Mouse (Mus musculus): ENCODE measurements around the gene Hoxa6. TPM values are rescaled to one million over a fixed set of nuclear protein-coding genes. Genes with fewer than 3 reads are reported as not detected.

Gene Hoxa6
- total and polyA plus RNA-seq, 3 experiments, result not detected

DNA sequence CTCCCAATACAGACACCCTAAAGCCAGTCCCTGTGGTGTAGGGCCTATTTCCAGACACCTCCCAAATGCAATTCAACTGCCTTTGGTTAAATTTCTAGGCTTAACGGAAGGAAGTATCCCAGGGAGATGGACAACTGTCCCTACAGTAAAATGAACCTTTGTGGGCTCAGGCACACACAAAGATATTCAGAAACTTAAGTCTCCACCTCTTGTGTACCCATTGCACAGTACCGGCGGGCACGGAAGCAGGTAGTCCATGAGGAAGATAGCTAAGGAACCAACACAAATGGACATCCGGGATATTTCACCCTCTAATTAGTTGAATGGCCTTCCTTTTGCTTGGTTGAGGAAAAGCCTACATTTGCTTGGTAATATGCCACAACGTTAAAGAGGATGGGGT lies 32.1 kb downstream of the Hoxa6 start:
- no peak overlapping the region for H3K9ac ChIP-seq (ENCODE audit: control insufficient read depth, low read depth, low read length, poor library complexity, severe bottlenecking)
- H3K36me3 ChIP-seq (ENCODE audit: control insufficient read depth in 1 of 2, insufficient read depth in 2 of 2, low read length in 2 of 2), result no peaks in the 10 kb centered on the region
- TF ChIP-seq SMC3 (IDR thresholded peaks at IDR 0.05; ENCODE audit: low read depth, low read length), result no peak
- TF ChIP-seq USF1 (IDR thresholded peaks at IDR 0.05; ENCODE audit: low read depth, low read length), result no peak
- TF ChIP-seq CTCF (IDR thresholded peaks at IDR 0.05 in 2 of 3, conservative IDR thresholded peaks at IDR 0.05 in 1 of 3; ENCODE audit: control insufficient read depth in 1 of 3, insufficient read depth in 1 of 3, low read depth in 2 of 3, low read length in 3 of 3, poor library complexity in 1 of 3, severe bottlenecking in 1 of 3), result no peak
- no peak for TF ChIP-seq BHLHE40 (IDR thresholded peaks at IDR 0.05; ENCODE audit: borderline replicate concordance, low read depth, low read length)
- TF ChIP-seq MAZ (IDR thresholded peaks at IDR 0.05; ENCODE audit: low read depth, low read length), result no peak
- no peak for TF ChIP-seq USF2 (IDR thresholded peaks at IDR 0.05; ENCODE audit: borderline replicate concordance in 1 of 2, insufficient read depth in 1 of 2, low read depth in 1 of 2, low read length in 2 of 2)
- no peak for TF ChIP-seq RCOR1 (IDR thresholded peaks at IDR 0.05; ENCODE audit: low read depth, low read length)
- no peak for TF ChIP-seq TCF12 (IDR thresholded peaks at IDR 0.05; ENCODE audit: low read depth, low read length)
- TF ChIP-seq KAT2A (conservative IDR thresholded peaks at IDR 0.05; ENCODE audit: low read depth, low read length), result no peak
- no peak for TF ChIP-seq MAFK (IDR thresholded peaks at IDR 0.05; ENCODE audit: borderline replicate concordance, low read depth, low read length)
- no peak for TF ChIP-seq POLR2A (IDR thresholded peaks at IDR 0.05; ENCODE audit: control insufficient read depth in 1 of 2, insufficient read depth in 1 of 2, low read depth in 1 of 2, low read length in 2 of 2, poor library complexity in 1 of 2)
- TF ChIP-seq MXI1 (IDR thresholded peaks at IDR 0.05; ENCODE audit: low read depth, low read length), result no peak
- no peak for TF ChIP-seq E2F4 (IDR thresholded peaks at IDR 0.05; ENCODE audit: borderline replicate concordance, low read depth, low read length)
- TF ChIP-seq JUND (IDR thresholded peaks at IDR 0.05; ENCODE audit: low read depth, low read length), result no peak
- no peak for TF ChIP-seq NRF1 (IDR thresholded peaks at IDR 0.05; ENCODE audit: insufficient read depth, low read depth, low read length, poor library complexity, severe bottlenecking)
- TF ChIP-seq ZNF384 (IDR thresholded peaks at IDR 0.05; ENCODE audit: low read depth, low read length), result no peak
- no peak for TF ChIP-seq MAX (IDR thresholded peaks at IDR 0.05; ENCODE audit: low read length)
- no peak for TF ChIP-seq ZKSCAN1 (IDR thresholded peaks at IDR 0.05; ENCODE audit: low read depth, low read length)
- no peak for TF ChIP-seq TBP (IDR thresholded peaks at IDR 0.05; ENCODE audit: low read depth, low read length)
- no peak overlapping the region for H3K4me3 ChIP-seq (ENCODE audit: control insufficient read depth in 1 of 2, insufficient read depth in 1 of 2, low read depth in 2 of 2, low read length in 2 of 2)
- H3K79me2 ChIP-seq (ENCODE audit: control insufficient read depth, insufficient read depth, low read length, poor library complexity), result no peaks in the 10 kb centered on the region
- H3K9me3 ChIP-seq (replicated peaks; ENCODE audit: insufficient read depth, low read length), result no peaks in the 10 kb centered on the region
- no peaks in the 10 kb centered on the region for H3K4me1 ChIP-seq (ENCODE audit: control insufficient read depth in 1 of 2, insufficient read depth in 2 of 2, low read length in 2 of 2)
- H3K27ac ChIP-seq (ENCODE audit: control insufficient read depth, low read depth, low read length), result no peak overlapping the region
- no peaks in the 10 kb centered on the region for H3K27me3 ChIP-seq (ENCODE audit: control insufficient read depth in 1 of 2, insufficient read depth in 2 of 2, low read length in 2 of 2)
- no peak for DNase-seq (ENCODE audit: low read depth, low spot score)

DNA sequence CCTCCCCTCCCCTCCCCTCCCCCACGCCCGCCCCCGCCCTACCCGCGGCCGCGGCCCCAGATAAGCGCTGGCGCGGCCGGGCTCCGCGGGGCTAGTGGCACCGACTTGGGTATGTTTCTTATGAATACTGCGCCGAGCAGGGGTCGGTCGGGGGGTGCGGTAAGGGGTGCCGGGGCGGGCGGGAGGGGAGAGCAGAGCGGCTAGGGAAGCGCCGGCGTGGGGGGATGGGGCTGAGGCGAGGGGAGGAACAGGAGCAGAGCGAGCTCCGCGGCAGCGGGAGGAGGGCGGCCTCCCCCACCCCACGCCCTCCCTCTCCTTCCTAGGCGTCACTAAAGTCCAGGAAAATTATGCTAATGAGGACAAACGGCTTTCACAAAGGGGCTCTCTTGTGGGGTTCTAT lies 32.7 kb downstream of the Hoxa6 start:
- H3K79me2 ChIP-seq (ENCODE audit: control insufficient read depth, insufficient read depth, low read length, poor library complexity), result no peaks in the 10 kb centered on the region
- H3K36me3 ChIP-seq (ENCODE audit: control insufficient read depth in 1 of 2, insufficient read depth in 2 of 2, low read length in 2 of 2), result no peaks in the 10 kb centered on the region
- H3K27me3 ChIP-seq (ENCODE audit: control insufficient read depth in 1 of 2, insufficient read depth in 2 of 2, low read length in 2 of 2), result no peaks in the 10 kb centered on the region
- no peaks in the 10 kb centered on the region for H3K4me1 ChIP-seq (ENCODE audit: control insufficient read depth in 1 of 2, insufficient read depth in 2 of 2, low read length in 2 of 2)
- H3K27ac ChIP-seq (ENCODE audit: control insufficient read depth, low read depth, low read length), result no peak overlapping the region
- no peaks in the 10 kb centered on the region for H3K9me3 ChIP-seq (replicated peaks; ENCODE audit: insufficient read depth, low read length)
- no peak for DNase-seq (ENCODE audit: low read depth, low spot score)
- no peak for TF ChIP-seq ZNF384 (IDR thresholded peaks at IDR 0.05; ENCODE audit: low read depth, low read length)
- no peak for TF ChIP-seq MXI1 (IDR thresholded peaks at IDR 0.05; ENCODE audit: low read depth, low read length)
- no peak for TF ChIP-seq GABPA (IDR thresholded peaks at IDR 0.05; ENCODE audit: low read depth, low read length)
- no peak for TF ChIP-seq USF2 (IDR thresholded peaks at IDR 0.05; ENCODE audit: borderline replicate concordance in 1 of 2, insufficient read depth in 1 of 2, low read depth in 1 of 2, low read length in 2 of 2)
- no peak for TF ChIP-seq MAZ (IDR thresholded peaks at IDR 0.05; ENCODE audit: low read depth, low read length)
- no peak for TF ChIP-seq CHD2 (IDR thresholded peaks at IDR 0.05; ENCODE audit: low read length)
- no peak for TF ChIP-seq MAFK (IDR thresholded peaks at IDR 0.05; ENCODE audit: borderline replicate concordance, low read depth, low read length)
- no peak for TF ChIP-seq CHD1 (IDR thresholded peaks at IDR 0.05; ENCODE audit: low read depth, low read length)
- no peak for TF ChIP-seq TCF12 (IDR thresholded peaks at IDR 0.05; ENCODE audit: low read depth, low read length)
- no peak for TF ChIP-seq MYB (IDR thresholded peaks at IDR 0.05; ENCODE audit: low read depth, low read length)
- no peak for TF ChIP-seq GATA1 (IDR thresholded peaks at IDR 0.05; ENCODE audit: low read depth, low read length)
- no peak for TF ChIP-seq NELFE (IDR thresholded peaks at IDR 0.05; ENCODE audit: low read depth, low read length)
- no peak for TF ChIP-seq NRF1 (IDR thresholded peaks at IDR 0.05; ENCODE audit: insufficient read depth, low read depth, low read length, poor library complexity, severe bottlenecking)
- no peak for TF ChIP-seq CTCF (IDR thresholded peaks at IDR 0.05 in 2 of 3, conservative IDR thresholded peaks at IDR 0.05 in 1 of 3; ENCODE audit: control insufficient read depth in 1 of 3, insufficient read depth in 1 of 3, low read depth in 2 of 3, low read length in 3 of 3, poor library complexity in 1 of 3, severe bottlenecking in 1 of 3)
- no peak for TF ChIP-seq TBP (IDR thresholded peaks at IDR 0.05; ENCODE audit: low read depth, low read length)
- TF ChIP-seq SMC3 (IDR thresholded peaks at IDR 0.05; ENCODE audit: low read depth, low read length), result no peak
- no peak for TF ChIP-seq BHLHE40 (IDR thresholded peaks at IDR 0.05; ENCODE audit: borderline replicate concordance, low read depth, low read length)
- TF ChIP-seq KAT2A (conservative IDR thresholded peaks at IDR 0.05; ENCODE audit: low read depth, low read length), result no peak
- no peak for TF ChIP-seq HCFC1 (IDR thresholded peaks at IDR 0.05; ENCODE audit: low read depth, low read length)
- no peak for TF ChIP-seq POLR2AphosphoS5 (IDR thresholded peaks at IDR 0.05; ENCODE audit: borderline replicate concordance, low read depth, low read length)
- no peak overlapping the region for H3K9ac ChIP-seq (ENCODE audit: control insufficient read depth, low read depth, low read length, poor library complexity, severe bottlenecking)
- no peak overlapping the region for H3K4me3 ChIP-seq (ENCODE audit: control insufficient read depth in 1 of 2, insufficient read depth in 1 of 2, low read depth in 2 of 2, low read length in 2 of 2)

All from MEL (cell line).